Mouse (Mus musculus) hindbrain, embryonic 10.5 days (tissue): ENCODE data around the gene Mrgprd. TPM values are rescaled to one million over a fixed set of nuclear protein-coding genes. Genes with fewer than 3 reads are reported as not detected.

Source experiments
- DNase-seq: peaks from one replicate; pipeline ENCODE4 v3.0.0-alpha.2; 2017; ENCODE audit warnings: low spot score
- H3K27ac ChIP-seq: fragments of 300-500 bp; sonication (generic); 2 replicates; pipeline ENCODE4 v1.5.1; 2016; ENCODE audit warnings: mild to moderate bottlenecking, moderate library complexity
- H3K27me3 ChIP-seq: fragments of 300-500 bp; sonication (generic); 2 replicates; pipeline ENCODE4 v1.6.1; 2016; ENCODE audit warnings: mild to moderate bottlenecking; ENCODE audit not compliant: poor library complexity, insufficient read depth, severe bottlenecking
- H3K36me3 ChIP-seq: fragments of 300-500 bp; sonication (generic); 2 replicates; pipeline ENCODE4 v1.6.1; 2016; ENCODE audit warnings: mild to moderate bottlenecking, moderate library complexity
- H3K4me1 ChIP-seq: fragments of 300-500 bp; sonication (generic); replicated peaks from 2 replicates; pipeline ENCODE4 v1.6.1; 2016; ENCODE audit warnings: mild to moderate bottlenecking
- H3K4me3 ChIP-seq: fragments of 300-500 bp; sonication (generic); 2 replicates; pipeline ENCODE4 v1.5.1; 2016; ENCODE audit warnings: mild to moderate bottlenecking, moderate library complexity
- H3K9me3 ChIP-seq: fragments of 300-500 bp; sonication (generic); 2 replicates; pipeline ENCODE4 v1.6.1; 2016; ENCODE audit warnings: mild to moderate bottlenecking, moderate library complexity
- WGBS: fragments of 180-500 bp; shearing (Covaris S2); methylation state at CpG from one replicate; pipeline ENCODE4 v1.1.7; 2016; 5-methylcytosine and 5-hydroxymethylcytosine counted together
- polyA plus RNA-seq: library from polyadenylated mRNA; unstranded; fragments of >200 nt; fragmentation: Nextera tagmentation; extraction: Ambion mirVana; gene quantifications from 2 replicates; pipeline ENCODE4 v1.2.1, GENCODE M21; 2016

Gene Mrgprd
- polyA plus RNA-seq, 1 experiment from 2014 or later, result not detected

GRCm38 (mm10) chr7:145292726-145293125 lies 21.9 kb upstream of the Mrgprd start:
- Histone ChIP-seq H3K27me3 (no peaks in the 10 kb centered on the region), H3K9me3 (no peaks in the 10 kb centered on the region), H3K27ac (no peak overlapping the region), H3K4me1 (peaks cover 14% of the 10 kb centered on the region), H3K4me3 (no peak overlapping the region), H3K36me3 (no peaks in the 10 kb centered on the region)
- WGBS, result 60% methylated on average over 2 of the region's 2 CpGs
- no peak for DNase-seq

- H3K4me3 ChIP-seq, result no peak overlapping the region
- no peak overlapping the region for H3K27ac ChIP-seq
- no peak for DNase-seq
Observed at GRCm38 (mm10) chr7:145293859-145294258, 20.8 kb upstream of the Mrgprd start.

GRCm38 (mm10) chr7:145298666-145299490 lies 15.8 kb upstream of the Mrgprd start:
- no peak overlapping the region for H3K4me3 ChIP-seq
- no peaks in the 10 kb centered on the region for H3K36me3 ChIP-seq
- WGBS, result 61% methylated on average over 3 of the region's 3 CpGs
- DNase-seq, result no peak
- no peaks in the 10 kb centered on the region; the same call in 1 of the 2 replicates for H3K27me3 ChIP-seq
- H3K27ac ChIP-seq, result no peak overlapping the region
- H3K9me3 ChIP-seq, result no peaks in the 10 kb centered on the region
- H3K4me1 ChIP-seq, result peaks cover 40% of the 10 kb centered on the region

More at GRCm38 (mm10) chr7:145293859-145294258, 20.8 kb upstream of the Mrgprd start:
- H3K9me3 ChIP-seq, result no peaks in the 10 kb centered on the region
- no peaks in the 10 kb centered on the region for H3K36me3 ChIP-seq
- H3K27me3 ChIP-seq, result no peaks in the 10 kb centered on the region
- 36% methylated on average over 6 of the region's 6 CpGs for WGBS
- H3K4me1 ChIP-seq, result peaks cover 10% of the 10 kb centered on the region

- 64% methylated on average over 7 of the region's 7 CpGs for WGBS
- peaks cover 40% of the 10 kb centered on the region for H3K4me1 ChIP-seq
- H3K9me3 ChIP-seq, result no peaks in the 10 kb centered on the region
- no peaks in the 10 kb centered on the region for H3K36me3 ChIP-seq
- no peaks in the 10 kb centered on the region; the same call in 1 of the 2 replicates for H3K27me3 ChIP-seq
- no peak overlapping the region for H3K27ac ChIP-seq
- no peak overlapping the region for H3K4me3 ChIP-seq
- DNase-seq, result peak; percentile 30
Observed at GRCm38 (mm10) chr7:145299562-145300320, 14.9 kb upstream of the Mrgprd start.

- DNase-seq, result no peak
- Histone ChIP-seq H3K36me3 (no peaks in the 10 kb centered on the region), H3K27me3 (no peaks in the 10 kb centered on the region; the same call in 1 of the 2 replicates), H3K4me3 (no peak within 1 kb of the TSS), H3K9me3 (no peaks in the 10 kb centered on the region), H3K27ac (no peak within 1 kb of the TSS), H3K4me1 (peaks cover 40% of the 10 kb centered on the region)
- WGBS, result 39% methylated on average over 13 of the region's 13 CpGs
Observed at GRCm38 (mm10) chr7:145300321-145301007, 14.2 kb upstream of the Mrgprd start, which contains the start of gene Mrgprf. TSS of gene Mrgprf (plus strand) at chr7:145300828.

- no peaks in the 10 kb centered on the region; the same call in 1 of the 2 replicates for H3K27me3 ChIP-seq
- H3K4me3 ChIP-seq, result no peak overlapping the region
- peaks cover 40% of the 10 kb centered on the region for H3K4me1 ChIP-seq
- no peak overlapping the region for H3K27ac ChIP-seq
- DNase-seq, result no peak
- no peaks in the 10 kb centered on the region for H3K36me3 ChIP-seq
- H3K9me3 ChIP-seq, result no peaks in the 10 kb centered on the region
Observed at GRCm38 (mm10) chr7:145301008-145301340, 13.7 kb upstream of the Mrgprd start.

GRCm38 (mm10) chr7:145301341-145302005 lies 13.2 kb upstream of the Mrgprd start:
- DNase-seq, result no peak
- Histone ChIP-seq H3K4me3 (no peak overlapping the region), H3K27me3 (no peaks in the 10 kb centered on the region; the same call in 1 of the 2 replicates), H3K27ac (no peak overlapping the region), H3K9me3 (no peaks in the 10 kb centered on the region), H3K36me3 (no peaks in the 10 kb centered on the region), H3K4me1 (peaks cover 40% of the 10 kb centered on the region)
- WGBS, result 91% methylated on average over 6 of the region's 6 CpGs

GRCm38 (mm10) chr7:145302488-145303285 lies 11.9 kb upstream of the Mrgprd start:
- Histone ChIP-seq H3K27me3 (no peaks in the 10 kb centered on the region; the same call in 1 of the 2 replicates), H3K9me3 (no peaks in the 10 kb centered on the region), H3K4me3 (peak overlapping the region; percentile 43), H3K27ac (peak overlapping the region; percentile 82), H3K36me3 (no peaks in the 10 kb centered on the region), H3K4me1 (peaks cover 40% of the 10 kb centered on the region)
- 6% methylated on average over 20 of the region's 20 CpGs for WGBS
- DNase-seq, result peak; percentile 91

GRCm38 (mm10) chr7:145304153-145304552 lies 10.5 kb upstream of the Mrgprd start:
- Histone ChIP-seq H3K4me1 (peaks cover 43% of the 10 kb centered on the region), H3K36me3 (no peaks in the 10 kb centered on the region), H3K4me3 (no peak overlapping the region), H3K9me3 (no peaks in the 10 kb centered on the region), H3K27ac (no peak overlapping the region), H3K27me3 (no peaks in the 10 kb centered on the region; the same call in 1 of the 2 replicates)
- WGBS, result 83% methylated on average over 2 of the region's 2 CpGs
- no peak for DNase-seq

GRCm38 (mm10) chr7:145307636-145308035 lies 7.0 kb upstream of the Mrgprd start:
- no peaks in the 10 kb centered on the region for H3K9me3 ChIP-seq
- no peak for DNase-seq
- 91% methylated on average over 10 of the region's 10 CpGs for WGBS
- peaks cover 21% of the 10 kb centered on the region for H3K4me1 ChIP-seq
- H3K4me3 ChIP-seq, result no peak overlapping the region
- H3K36me3 ChIP-seq, result no peaks in the 10 kb centered on the region
- no peak overlapping the region for H3K27ac ChIP-seq
- peaks cover 3% of the 10 kb centered on the region for H3K27me3 ChIP-seq

- WGBS, result 80% methylated on average over 30 of the region's 30 CpGs
- peaks cover 3% of the 10 kb centered on the region for H3K27me3 ChIP-seq
- no peak overlapping the region for H3K27ac ChIP-seq
- peaks cover 16% of the 10 kb centered on the region for H3K4me1 ChIP-seq
- H3K36me3 ChIP-seq, result no peaks in the 10 kb centered on the region
- H3K9me3 ChIP-seq, result no peaks in the 10 kb centered on the region
- H3K4me3 ChIP-seq, result no peak overlapping the region
- no peak for DNase-seq
Observed at GRCm38 (mm10) chr7:145308061-145308675, 6.5 kb upstream of the Mrgprd start.
